Mouse (Mus musculus) left cerebral cortex, postnatal 36 days (tissue): ENCODE results near the gene Rom1. TPM values are rescaled to one million over a fixed set of nuclear protein-coding genes. Genes with fewer than 3 reads are reported as not detected.

Experiments used
- DNase-seq, 2 experiments: peaks; one replicate each; pipeline ENCODE4 v3.0.0; 2021 to 2022; ENCODE audit warnings: low spot score in 2 of 2, mixed read lengths in 1 of 2
- intact Hi-C: fragments of 180-260 bp; cut with DNase I; formaldehyde crosslinking; loops from one replicate; pipeline ENCODE4 v1.15.1; 2025
- total RNA-seq, 2 experiments: library from RNA; stranded (reverse); gene quantifications; 2 replicates each; pipeline ENCODE4 v1.2.3; 2021

The Rom1 gene
- total RNA-seq, 2 experiments from 2014 or later, result 7.0 to 7.2 TPM

GRCm38 (mm10) chr19:8944750-8945149 is 15.6 kb upstream of the Rom1 start:
- intact Hi-C loops, result loop anchor here (5.0 kb wide), 1 partner anchor 57 kb away; the partner anchor contains the start of genes 1810009A15Rik and Gm49416
- DNase-seq, result no peak

- intact Hi-C loops, result loop anchor here (5.0 kb wide), 1 partner anchor 57 kb away; the partner anchor contains the start of genes 1810009A15Rik and Gm49416
These were observed 14.9 kb upstream of the Rom1 start for GRCm38 (mm10) chr19:8944062-8944461.

GRCm38 (mm10) chr19:8943047-8943446 is 13.9 kb upstream of the Rom1 start:
- intact Hi-C loops, result loop anchor here (5.0 kb wide), 1 partner anchor 56 kb away; the partner anchor contains the start of genes 1810009A15Rik and Gm49416
- no peak for DNase-seq

More at GRCm38 (mm10) chr19:8944062-8944461, 14.9 kb upstream of the Rom1 start:
- DNase-seq, result no peak

- intact Hi-C loops, result loop anchor here (5.0 kb wide), 1 partner anchor 55 kb away; the partner anchor contains the start of genes 1810009A15Rik and Gm49416
These were observed 13.3 kb upstream of the Rom1 start for GRCm38 (mm10) chr19:8942276-8942964.

GRCm38 (mm10) chr19:8941515-8942217 is 12.5 kb upstream of the Rom1 start, which contains the start of gene Mta2:
Mta2 (plus strand) TSS chr19:8941875.
- DNase-seq, result peak; percentile 92 to 94
- intact Hi-C loops, result loop anchor here (5.0 kb wide), 1 partner anchor 54 kb away; the partner anchor contains the start of genes 1810009A15Rik and Gm49416

More at GRCm38 (mm10) chr19:8942276-8942964, 13.3 kb upstream of the Rom1 start:
- DNase-seq, result peak in 1 of 2 experiments; percentile 71

GRCm38 (mm10) chr19:8941136-8941514 is 12.0 kb upstream of the Rom1 start:
- DNase-seq, result no peak
- intact Hi-C loops, result loop anchor here (5.0 kb wide), 1 partner anchor 54 kb away; the partner anchor contains the start of genes 1810009A15Rik and Gm49416

- no peak for DNase-seq
- intact Hi-C loops, result loop anchor here (5.0 kb wide), 1 partner anchor 53 kb away; the partner anchor contains the start of genes 1810009A15Rik and Gm49416
These were observed 11.5 kb upstream of the Rom1 start for GRCm38 (mm10) chr19:8940526-8941133.

GRCm38 (mm10) chr19:8936736-8937135 is 7.6 kb upstream of the Rom1 start:
- intact Hi-C loops, result no loop called here
- DNase-seq, result no peak

- intact Hi-C loops, result no loop called here
- DNase-seq, result no peak
These were observed 1.6 kb upstream of the Rom1 start for GRCm38 (mm10) chr19:8930771-8931170.

- no peak for DNase-seq
- intact Hi-C loops, result no loop called here
These were observed 961 bp upstream of the Rom1 start for GRCm38 (mm10) chr19:8930117-8930516.

GRCm38 (mm10) chr19:8928689-8929223 is 400 bp downstream of the Rom1 start:
- intact Hi-C loops, result no loop called here
- DNase-seq, result no peak

- intact Hi-C loops, result no loop called here
These were observed 1.1 kb downstream of the Rom1 start for GRCm38 (mm10) chr19:8927891-8928525.

GRCm38 (mm10) chr19:8926766-8927165 is 2.4 kb downstream of the Rom1 start:
- DNase-seq, result no peak
- intact Hi-C loops, result no loop called here

More at GRCm38 (mm10) chr19:8927891-8928525, 1.1 kb downstream of the Rom1 start:
- DNase-seq, result no peak

GRCm38 (mm10) chr19:8921741-8922140 is 7.4 kb downstream of the Rom1 start:
- DNase-seq, result no peak
- intact Hi-C loops, result no loop called here

GRCm38 (mm10) chr19:8920836-8921291 is 8.3 kb downstream of the Rom1 start:
- no peak for DNase-seq
- intact Hi-C loops, result no loop called here

- intact Hi-C loops, result no loop called here
- DNase-seq, result peak; percentile 96 to 97
These were observed 9.0 kb downstream of the Rom1 start, which contains the start of gene B3gat3 for GRCm38 (mm10) chr19:8920073-8920736. B3gat3 (plus strand) TSS chr19:8920374.

- intact Hi-C loops, result loop anchor here (2.0 kb wide), 1 partner anchor 21 kb away; the partner anchor contains the start of gene Ganab
- DNase-seq, result no peak
These were observed 9.5 kb downstream of the Rom1 start for GRCm38 (mm10) chr19:8919684-8920072.

GRCm38 (mm10) chr19:8919000-8919399 is 10.2 kb downstream of the Rom1 start:
- intact Hi-C loops, result loop anchor here (2.0 kb wide), 1 partner anchor 20 kb away; the partner anchor contains the start of gene Ganab

More at GRCm38 (mm10) chr19:8919000-8919399, 10.2 kb downstream of the Rom1 start:
- no peak for DNase-seq
